Mouse (Mus musculus): ENCODE data around the gene Pstk.

DNA sequence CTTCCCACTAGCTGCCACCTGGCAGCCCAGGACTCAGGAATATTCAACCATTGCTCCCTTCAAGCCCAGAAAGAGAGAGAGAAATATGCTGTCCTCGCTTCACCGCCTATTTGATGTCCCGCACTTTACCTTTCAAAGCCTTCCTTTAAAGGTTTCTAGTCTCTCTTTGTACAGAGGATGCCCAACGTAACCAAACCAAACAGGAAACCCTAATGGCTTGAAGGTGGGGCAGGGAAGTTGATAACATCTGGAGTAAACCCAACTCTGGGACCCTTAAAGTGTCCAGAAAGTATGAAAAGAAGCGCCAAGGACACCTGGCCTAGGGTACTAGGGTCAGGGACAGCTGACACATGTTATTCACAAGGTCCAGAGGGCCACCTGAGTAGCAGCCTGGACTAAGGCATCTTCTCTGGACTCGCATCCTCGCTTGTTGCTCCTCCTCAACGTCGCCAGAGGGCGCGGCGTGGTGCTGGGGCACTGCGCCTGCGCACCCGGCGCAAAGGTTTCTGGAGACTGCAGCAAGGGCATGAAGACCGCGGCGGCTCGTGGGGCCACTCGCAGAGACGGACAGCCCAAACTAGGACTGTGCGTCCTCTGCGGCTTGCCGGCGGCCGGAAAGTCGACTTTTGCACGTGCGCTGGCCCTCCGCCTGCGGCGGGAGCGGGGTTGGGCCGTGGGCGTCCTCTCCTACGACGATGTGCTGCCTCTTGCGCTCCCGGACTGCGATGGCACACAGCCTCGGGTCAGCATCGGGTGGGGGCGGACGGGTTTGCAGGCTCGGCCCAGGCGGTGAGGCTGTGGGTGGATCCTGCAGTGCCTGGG lies at the start of gene Pstk:
- TF ChIP-seq CTCF (IDR thresholded peaks at IDR 0.05; ENCODE audit: low read depth) (peak; percentile 92), EP300 (IDR thresholded peaks at IDR 0.05; ENCODE audit: low read depth) (no peak)

Data from heart, postnatal 0 days (tissue).